Mouse (Mus musculus): ENCODE results near the gene Catsperd. TPM values are rescaled to one million over a fixed set of nuclear protein-coding genes. Genes with fewer than 3 reads are reported as not detected.

The Catsperd gene
- polyA plus RNA-seq, 1 experiment from 2014 or later, result 0.31 TPM

DNA sequence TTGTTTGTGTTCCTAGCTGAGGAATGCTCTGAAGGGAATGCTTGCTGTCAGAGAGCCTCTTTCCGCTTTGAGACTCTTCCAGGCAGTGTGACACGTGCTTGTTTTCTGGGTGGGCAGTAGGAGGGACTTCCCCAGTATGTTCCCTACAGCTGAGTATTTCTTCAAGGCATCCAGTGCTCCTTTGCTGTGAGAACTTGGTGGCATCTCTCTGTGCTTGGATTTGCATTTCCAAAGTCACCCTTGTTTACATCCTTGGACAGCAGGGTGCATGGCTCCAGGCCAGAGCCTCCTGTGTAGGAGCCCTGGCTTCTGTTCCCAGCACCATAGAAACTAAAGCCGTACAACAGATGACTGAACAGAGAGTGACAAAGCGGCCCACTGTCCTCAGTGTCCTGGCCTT is 80.7 kb downstream of the Catsperd start:
- Histone ChIP-seq H3K4me3 (ENCODE audit: low read depth, low read length) (no peak overlapping the region), H3K27me3 (replicated peaks; ENCODE audit: control insufficient read depth, insufficient read depth, low read length) (no peaks in the 10 kb centered on the region), H3K9ac (ENCODE audit: low read depth, low read length) (no peak overlapping the region), H3K4me2 (ENCODE audit: low read depth, low read length) (no peak overlapping the region), H3K27ac (replicated peaks; ENCODE audit: low read depth, low read length) (no peak overlapping the region), H3K36me3 (ENCODE audit: control insufficient read depth, insufficient read depth, low read length) (peaks cover 89% of the 10 kb centered on the region), H3K4me1 (ENCODE audit: control insufficient read depth, insufficient read depth, low read length) (no peaks in the 10 kb centered on the region), H3K9me3 (ENCODE audit: control insufficient read depth, low read length) (no peaks in the 10 kb centered on the region)
- ATAC-seq (ENCODE audit: low read depth) (no peak), DNase-seq (ENCODE audit: low spot score) (no peak)
- WGBS, result 90% methylated on average over 4 of the region's 4 CpGs

- H3K9ac ChIP-seq (ENCODE audit: low read depth, low read length), result no peak overlapping the region
- WGBS, result 80% methylated on average over 3 of the region's 3 CpGs
- H3K27ac ChIP-seq (replicated peaks; ENCODE audit: low read depth, low read length), result no peak overlapping the region
- H3K4me3 ChIP-seq (ENCODE audit: low read depth, low read length), result no peak overlapping the region
- H3K4me2 ChIP-seq (ENCODE audit: low read depth, low read length), result no peak overlapping the region
- H3K27me3 ChIP-seq (replicated peaks; ENCODE audit: control insufficient read depth, insufficient read depth, low read length), result no peaks in the 10 kb centered on the region
- DNase-seq (ENCODE audit: low spot score), result no peak
- H3K36me3 ChIP-seq (ENCODE audit: control insufficient read depth, insufficient read depth, low read length), result peaks cover 79% of the 10 kb centered on the region
- no peaks in the 10 kb centered on the region for H3K9me3 ChIP-seq (ENCODE audit: control insufficient read depth, low read length)
- ATAC-seq (ENCODE audit: low read depth), result no peak
- H3K4me1 ChIP-seq (ENCODE audit: control insufficient read depth, insufficient read depth, low read length), result no peaks in the 10 kb centered on the region
Measured at GRCm38 (mm10) chr17:56709708-56710107, 81.8 kb downstream of the Catsperd start.

Other genes with a start within 250 kb of the Catsperd start
- gene Ptprs, start 151.7 kb upstream of the Catsperd start, polyA plus RNA-seq (2014; fragmentation: Nextera tagmentation; extraction: Ambion mirVana), result 104 and 116 TPM in 2 replicates
- not detected in 2 replicates for gene Znrf4, start 115.7 kb upstream of the Catsperd start, polyA plus RNA-seq (2014; fragmentation: Nextera tagmentation; extraction: Ambion mirVana)
- gene Gm20219, start 73.8 kb upstream of the Catsperd start, polyA plus RNA-seq (2014; fragmentation: Nextera tagmentation; extraction: Ambion mirVana), result 3.9 and 4.2 TPM in 2 replicates
- gene Safb2, start 43.6 kb upstream of the Catsperd start, polyA plus RNA-seq (2014; fragmentation: Nextera tagmentation; extraction: Ambion mirVana), result 50.2 and 54.8 TPM in 2 replicates
- gene Safb, start 43.3 kb upstream of the Catsperd start, polyA plus RNA-seq (2014; fragmentation: Nextera tagmentation; extraction: Ambion mirVana), result 62.9 and 68.2 TPM in 2 replicates
- 271 and 281 TPM in 2 replicates for gene 2410015M20Rik, start 18.4 kb upstream of the Catsperd start, polyA plus RNA-seq (2014; fragmentation: Nextera tagmentation; extraction: Ambion mirVana)
- gene Rpl36, start 14.7 kb upstream of the Catsperd start, polyA plus RNA-seq (2014; fragmentation: Nextera tagmentation; extraction: Ambion mirVana), result 2,068 and 2,222 TPM in 2 replicates
- 44.0 and 51.8 TPM in 2 replicates for gene Lonp1, start 1.3 kb upstream of the Catsperd start, polyA plus RNA-seq (2014; fragmentation: Nextera tagmentation; extraction: Ambion mirVana)
- gene Ranbp3, start 45.2 kb downstream of the Catsperd start, polyA plus RNA-seq (2014; fragmentation: Nextera tagmentation; extraction: Ambion mirVana), result 78.8 and 87.8 TPM in 2 replicates
- gene Ndufa11, start 89.6 kb downstream of the Catsperd start, polyA plus RNA-seq (2014; fragmentation: Nextera tagmentation; extraction: Ambion mirVana), result 424 and 466 TPM in 2 replicates
- gene Vmac, start 89.9 kb downstream of the Catsperd start, polyA plus RNA-seq (2014; fragmentation: Nextera tagmentation; extraction: Ambion mirVana), result 18.6 and 21.4 TPM in 2 replicates
- gene Nrtn, start 129.4 kb downstream of the Catsperd start, polyA plus RNA-seq (2014; fragmentation: Nextera tagmentation; extraction: Ambion mirVana), result 14.0 and 17.4 TPM in 2 replicates
- 33.3 and 42.0 TPM in 2 replicates for gene Dus3l, start 136.6 kb downstream of the Catsperd start, polyA plus RNA-seq (2014; fragmentation: Nextera tagmentation; extraction: Ambion mirVana)
- gene Prr22, start 142.1 kb downstream of the Catsperd start, polyA plus RNA-seq (2014; fragmentation: Nextera tagmentation; extraction: Ambion mirVana), result 0.61 and 1.2 TPM in 2 replicates
- gene Rfx2, start 202.9 kb downstream of the Catsperd start, polyA plus RNA-seq (2014; fragmentation: Nextera tagmentation; extraction: Ambion mirVana), result 3.5 and 5.3 TPM in 2 replicates
- gene Acsbg2, start 246.3 kb downstream of the Catsperd start, polyA plus RNA-seq (2014; fragmentation: Nextera tagmentation; extraction: Ambion mirVana), result not detected in 2 replicates
- 0.14 and 0.26 TPM in 2 replicates for gene 1700061G19Rik, start 247.3 kb downstream of the Catsperd start, polyA plus RNA-seq (2014; fragmentation: Nextera tagmentation; extraction: Ambion mirVana)